Mouse (Mus musculus): ENCODE measurements around the gene Clpx. TPM values are rescaled to one million over a fixed set of nuclear protein-coding genes. Genes with fewer than 3 reads are reported as not detected.
A peak's percentile ranks its signal among the peaks of the same experiment; 100 is the strongest.
"Not testable (repeated sequence)": the region's sequence is repeated elsewhere in the genome, so short reads cannot be mapped to it uniquely, and the experiment has no call there.

Gene Clpx
- total RNA-seq (2014; fragmentation: Nextera tagmentation) (28.7 and 29.0 TPM in 2 replicates), total RNA-seq (2017) (66.6 and 73.0 TPM in 2 replicates)

GRCm38 (mm10) chr9:65293973-65294715 is at the start of gene Clpx:
TSS of gene Clpx (plus strand) at chr9:65294260.
- ATAC-seq (replicated peaks; ENCODE audit: low FRiP score, low TSS enrichment, poor library complexity, severe bottlenecking): peak; percentile 89

GRCm38 (mm10) chr9:65247502-65248376 is 46.3 kb upstream of the Clpx start:
- no peak for ATAC-seq (replicated peaks; ENCODE audit: low FRiP score, low TSS enrichment, poor library complexity, severe bottlenecking)

- ATAC-seq (replicated peaks; ENCODE audit: low FRiP score, low TSS enrichment, poor library complexity, severe bottlenecking): no peak
Measured at GRCm38 (mm10) chr9:65248377-65248690, 45.7 kb upstream of the Clpx start.

DNA sequence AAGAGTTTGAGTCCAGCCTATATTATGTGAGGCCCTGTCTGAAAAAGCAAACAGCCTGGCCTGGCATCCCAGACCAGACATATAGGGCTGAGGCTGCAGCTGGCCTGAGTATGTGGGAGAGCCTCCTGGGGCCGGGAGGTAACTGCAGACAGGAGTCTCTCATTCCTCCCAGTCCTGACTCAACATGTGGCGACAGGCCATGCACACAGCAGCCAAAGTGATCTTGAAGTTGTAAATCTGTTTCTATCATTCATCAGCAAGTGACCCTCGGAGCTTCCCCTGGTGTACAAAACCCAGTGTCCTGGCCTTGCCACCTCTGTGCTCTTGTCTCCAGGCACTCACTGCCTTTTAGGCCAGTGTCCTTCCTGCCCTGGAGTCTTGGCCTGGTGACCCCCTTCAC is 42.0 kb upstream of the Clpx start:
- no peak for ATAC-seq (replicated peaks; ENCODE audit: low FRiP score, low TSS enrichment, poor library complexity, severe bottlenecking)

DNA sequence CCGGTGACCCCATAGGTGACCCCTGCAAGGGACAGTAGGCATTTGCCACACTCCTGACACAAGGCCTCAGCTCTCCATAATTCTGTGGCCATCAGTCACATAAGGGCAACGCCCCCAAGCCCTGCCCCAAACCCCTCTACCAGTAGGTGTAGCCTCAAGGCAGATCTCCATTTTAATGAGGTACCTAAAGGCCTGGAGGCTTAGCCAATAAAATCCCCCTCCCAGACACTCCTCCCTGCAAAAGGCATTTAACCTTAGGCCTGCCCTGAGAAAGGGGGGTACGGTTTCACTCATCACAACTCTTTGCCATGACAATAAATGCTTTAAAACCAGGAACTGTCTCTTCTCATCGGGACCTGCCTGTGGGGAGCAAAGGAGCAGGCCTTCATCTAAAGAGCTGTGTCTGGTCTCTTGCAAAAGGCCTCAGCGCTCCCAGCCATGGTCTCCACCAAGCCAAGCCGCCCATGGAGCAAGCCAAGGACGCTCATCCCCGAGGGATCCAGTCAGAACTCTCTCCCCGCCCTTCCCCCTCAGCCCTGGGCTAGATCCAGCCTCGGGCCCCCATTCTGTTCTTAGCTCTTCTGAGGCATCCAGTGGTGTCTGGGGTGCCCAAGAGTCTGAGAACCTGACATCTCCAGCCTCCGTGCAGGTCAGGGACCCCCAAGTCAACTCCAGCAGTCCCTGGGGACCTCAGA is 38.0 kb upstream of the Clpx start:
- ATAC-seq (replicated peaks; ENCODE audit: low FRiP score, low TSS enrichment, poor library complexity, severe bottlenecking): no peak

GRCm38 (mm10) chr9:65257218-65257910 is 36.7 kb upstream of the Clpx start:
- no peak for ATAC-seq (replicated peaks; ENCODE audit: low FRiP score, low TSS enrichment, poor library complexity, severe bottlenecking)

GRCm38 (mm10) chr9:65259366-65259765 is 34.7 kb upstream of the Clpx start:
- no peak for ATAC-seq (replicated peaks; ENCODE audit: low FRiP score, low TSS enrichment, poor library complexity, severe bottlenecking)

- ATAC-seq (replicated peaks; ENCODE audit: low FRiP score, low TSS enrichment, poor library complexity, severe bottlenecking): no peak
Measured at GRCm38 (mm10) chr9:65261591-65262230, 32.3 kb upstream of the Clpx start.

GRCm38 (mm10) chr9:65262641-65263120 is 31.4 kb upstream of the Clpx start:
- no peak for ATAC-seq (replicated peaks; ENCODE audit: low FRiP score, low TSS enrichment, poor library complexity, severe bottlenecking)

DNA sequence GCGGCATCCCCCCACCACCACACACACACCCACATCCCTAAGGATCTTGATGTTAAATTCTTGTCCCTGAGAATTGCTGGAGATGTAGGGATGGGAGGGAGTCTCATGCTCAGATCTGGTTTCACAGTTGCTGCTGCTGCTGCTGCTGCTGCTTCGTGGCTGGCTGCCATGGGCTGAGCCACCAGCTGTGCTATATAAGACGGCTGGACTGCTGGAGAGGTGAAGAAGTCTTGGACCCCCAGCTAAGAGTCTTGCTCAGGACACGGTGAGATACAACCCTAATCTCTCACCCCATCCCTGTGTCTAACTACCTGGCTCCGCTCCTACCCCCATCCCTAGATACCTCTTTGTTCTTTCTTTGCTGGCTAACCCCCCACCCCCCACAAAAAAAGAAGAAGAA is 29.1 kb upstream of the Clpx start, which contains the start of gene Cilp:
Cilp (plus strand) TSS at position 222 of the 400 bp plus-strand sequence.
- no peak for ATAC-seq (replicated peaks; ENCODE audit: low FRiP score, low TSS enrichment, poor library complexity, severe bottlenecking)

- no peak for ATAC-seq (replicated peaks; ENCODE audit: low FRiP score, low TSS enrichment, poor library complexity, severe bottlenecking)
Measured at GRCm38 (mm10) chr9:65267742-65268515, 26.1 kb upstream of the Clpx start.

DNA sequence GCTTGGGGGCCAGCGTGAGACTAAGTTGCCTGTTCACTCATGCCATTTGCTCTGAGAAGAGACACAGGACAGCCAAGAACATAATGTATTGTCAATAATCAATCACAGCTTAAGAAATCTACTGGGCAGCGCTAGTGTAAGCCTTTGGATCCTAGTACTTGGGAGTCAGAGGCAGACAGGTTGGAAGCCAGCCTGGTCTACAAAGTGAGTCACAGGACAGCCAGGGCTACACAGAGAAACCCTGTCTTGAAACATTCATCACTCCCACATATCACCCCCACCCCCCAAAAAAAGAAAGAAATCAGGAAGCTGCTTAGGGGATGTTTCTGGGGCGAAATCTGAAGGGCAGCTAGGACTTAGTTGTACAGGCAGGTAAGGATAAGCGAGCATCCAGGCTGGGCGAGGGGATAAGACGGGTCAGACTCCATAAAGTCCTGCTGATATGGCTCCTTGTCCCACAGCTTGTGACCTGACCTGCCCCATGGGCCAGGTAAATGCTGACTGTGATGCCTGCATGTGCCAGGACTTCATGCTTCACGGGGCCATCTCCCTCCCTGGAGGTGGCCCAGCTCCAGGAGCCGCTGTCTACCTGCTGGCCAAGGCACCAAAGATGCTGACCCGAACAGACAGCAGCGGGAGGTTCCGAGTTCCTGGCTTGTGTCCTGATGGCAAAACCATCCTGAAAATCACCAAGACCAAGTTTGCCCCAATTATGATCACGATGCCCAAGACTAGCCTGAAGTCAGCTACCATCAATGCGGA is 20.8 kb upstream of the Clpx start:
- ATAC-seq (replicated peaks; ENCODE audit: low FRiP score, low TSS enrichment, poor library complexity, severe bottlenecking): no peak

DNA sequence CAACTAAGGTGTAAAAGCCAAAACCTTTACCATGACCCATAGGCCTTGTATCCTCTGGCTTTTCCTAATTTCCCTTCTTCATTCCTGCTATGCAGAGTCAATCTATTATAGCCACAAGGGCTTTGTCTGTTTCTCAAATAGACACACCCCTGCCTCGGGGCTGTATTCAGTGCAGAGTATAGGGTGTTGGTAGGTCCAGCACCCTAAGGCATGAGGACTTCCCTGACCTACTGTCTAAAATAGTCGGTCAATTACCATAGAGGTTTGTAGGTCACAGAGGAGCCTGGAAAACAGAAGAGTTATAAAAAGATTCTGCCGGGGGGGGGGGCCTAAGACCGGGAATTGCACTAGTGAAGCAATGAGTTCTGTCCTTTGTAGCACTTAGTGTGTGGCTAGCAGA is 20.2 kb upstream of the Clpx start:
- ATAC-seq (replicated peaks; ENCODE audit: low FRiP score, low TSS enrichment, poor library complexity, severe bottlenecking): no peak

- not testable (repeated sequence) for ATAC-seq (replicated peaks; ENCODE audit: low FRiP score, low TSS enrichment, poor library complexity, severe bottlenecking)
Measured at GRCm38 (mm10) chr9:65274851-65275250, 19.2 kb upstream of the Clpx start.

DNA sequence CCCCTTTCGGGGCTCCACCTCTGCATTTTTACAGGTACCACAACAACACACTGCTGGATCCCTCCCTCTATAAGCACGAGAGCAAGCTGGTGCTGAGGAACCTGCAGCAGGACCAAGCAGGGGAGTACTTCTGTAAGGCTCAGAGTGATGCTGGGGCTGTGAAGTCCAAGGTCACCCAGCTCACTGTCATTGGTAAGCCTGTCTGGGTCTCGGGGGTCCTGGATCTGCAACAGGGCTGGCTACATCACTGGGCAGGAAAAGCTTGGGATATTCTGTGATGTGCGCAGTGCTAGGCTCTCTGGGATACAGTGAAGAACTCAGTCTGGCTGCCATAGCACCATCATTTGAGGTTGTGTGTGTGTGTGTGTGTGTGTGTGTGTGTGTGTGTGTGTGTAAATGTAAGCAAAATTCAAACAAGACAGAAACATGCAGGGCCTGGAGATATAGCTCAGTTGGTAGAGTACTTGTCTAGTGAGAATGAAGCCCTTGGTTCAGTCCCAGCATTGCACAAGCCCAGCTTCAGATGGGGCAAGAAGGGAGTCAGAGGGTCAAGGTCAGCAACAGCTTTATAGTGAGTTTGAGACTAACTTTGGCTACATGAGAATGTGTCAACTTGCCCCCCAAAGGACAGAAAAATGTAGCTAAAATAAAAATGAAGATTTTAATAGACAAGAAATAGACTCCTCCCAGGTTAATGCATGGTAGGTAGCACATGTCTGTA is 18.1 kb upstream of the Clpx start:
- ATAC-seq (replicated peaks; ENCODE audit: low FRiP score, low TSS enrichment, poor library complexity, severe bottlenecking): no peak

GRCm38 (mm10) chr9:65281536-65282151 is 12.4 kb upstream of the Clpx start:
- no peak for ATAC-seq (replicated peaks; ENCODE audit: low FRiP score, low TSS enrichment, poor library complexity, severe bottlenecking)
